In the genomic region with DNA sequence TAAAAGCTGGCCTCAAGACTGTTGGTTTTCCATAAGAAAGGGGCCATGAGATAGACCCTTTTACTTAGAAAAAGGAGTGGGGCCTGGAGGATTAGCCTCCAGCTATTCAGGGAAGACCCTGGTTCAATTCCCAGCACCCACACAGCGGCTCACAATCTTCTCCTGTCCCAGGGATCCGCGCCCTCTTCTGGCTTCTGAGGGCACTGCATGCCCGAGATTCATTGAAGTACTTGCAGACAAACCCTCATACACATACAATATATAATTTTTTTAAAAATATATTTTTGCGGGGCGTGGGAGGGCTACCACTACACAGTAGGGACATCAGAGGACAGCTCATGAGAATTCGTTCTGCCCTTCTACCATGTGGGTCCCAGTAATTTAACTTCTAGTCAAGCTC, we compare ENCODE assay signal across 9 mouse cellular contexts. TPM values are rescaled to one million over a fixed set of nuclear protein-coding genes. Genes with fewer than 3 reads are reported as not detected.
DNase-seq lines count a peak whose midpoint lies in the region; ATAC-seq and TF ChIP-seq lines count a peak whose summit lies in the region.
"Had no signal": no experiment of that assay in that cellular context is flagged by ENCODE, and none has a peak within 500 bp of the region (broad histone marks: within the 10 kb centered on the region; RNA-seq: fewer than 3 reads in every experiment).

No protein-coding gene starts in this region.

- H3K9ac ChIP-seq in forebrain, postnatal 0 days, result no peak overlapping the region
- H3K9ac ChIP-seq in forebrain, embryonic 13.5 days, result no peak overlapping the region
- H3K9ac ChIP-seq in neural tube, embryonic 15.5 days (replicated peaks), result no peak overlapping the region
- H3K9ac ChIP-seq in embryonic facial prominence, embryonic 15.5 days, result no peak overlapping the region
- H3K9ac ChIP-seq: hindbrain, embryonic 15.5 days had no signal

- DNase-seq in forebrain, postnatal 0 days, result peak; percentile 61
- DNase-seq in neural tube, embryonic 10.5 days (ENCODE audit: extremely low spot score, low spot score), result peak; percentile 43
- peak; percentile 29 for DNase-seq in spleen, adult 12 weeks (ENCODE audit: low spot score)
- DNase-seq in adipocyte (ENCODE audit: low spot score) (no peak), MN1 (ENCODE audit: low spot score) (no peak)

- WGBS in forebrain, postnatal 0 days, result 41% methylated on average over 7 of the region's 7 CpGs
- WGBS in forebrain, embryonic 13.5 days, result 39% methylated on average over 7 of the region's 7 CpGs
- 46% methylated on average over 7 of the region's 7 CpGs for WGBS in neural tube, embryonic 15.5 days
- WGBS in embryonic facial prominence, embryonic 15.5 days, result 35% methylated on average over 7 of the region's 7 CpGs

- H3K4me3 ChIP-seq in forebrain, postnatal 0 days (ENCODE audit: low read depth, low read length), result no peak overlapping the region
- H3K4me3 ChIP-seq in forebrain, embryonic 13.5 days, result no peak overlapping the region
- H3K4me3 ChIP-seq in neural tube, embryonic 15.5 days (replicated peaks), result no peak overlapping the region
- 0 out of 2 replicates have a peak overlapping the region, but pooled peaks have one; percentile 36 for H3K4me3 ChIP-seq in embryonic facial prominence, embryonic 15.5 days (replicated peaks)
- H3K4me3 ChIP-seq: hindbrain, embryonic 15.5 days had no signal

- no peak overlapping the region for H3K4me2 ChIP-seq in forebrain, postnatal 0 days (ENCODE audit: low read depth)
- no peak overlapping the region for H3K4me2 ChIP-seq in forebrain, embryonic 13.5 days
- no peak overlapping the region for H3K4me2 ChIP-seq in neural tube, embryonic 15.5 days
- no peak overlapping the region for H3K4me2 ChIP-seq in embryonic facial prominence, embryonic 15.5 days (replicated peaks)
- H3K4me2 ChIP-seq: hindbrain, embryonic 15.5 days had no signal

- H3K27me3 ChIP-seq in forebrain, postnatal 0 days (ENCODE audit: insufficient read depth, low read length), result no peaks in the 10 kb centered on the region
- peaks cover 9% of the 10 kb centered on the region; the same call in 1 of the 2 replicates for H3K27me3 ChIP-seq in forebrain, embryonic 13.5 days
- H3K27me3 ChIP-seq in neural tube, embryonic 15.5 days (replicated peaks), result no peaks in the 10 kb centered on the region
- peaks cover 29% of the 10 kb centered on the region for H3K27me3 ChIP-seq in embryonic facial prominence, embryonic 15.5 days
- H3K27me3 ChIP-seq: hindbrain, embryonic 15.5 days had no signal

- peaks cover 7% of the 10 kb centered on the region; the same call in 1 of the 2 replicates for H3K4me1 ChIP-seq in forebrain, postnatal 0 days (ENCODE audit: insufficient read depth)
- H3K4me1 ChIP-seq in forebrain, embryonic 13.5 days, result peaks cover 32% of the 10 kb centered on the region
- peaks cover 30% of the 10 kb centered on the region for H3K4me1 ChIP-seq in neural tube, embryonic 15.5 days
- peaks cover 37% of the 10 kb centered on the region for H3K4me1 ChIP-seq in embryonic facial prominence, embryonic 15.5 days

- no peaks in the 10 kb centered on the region for H3K9me3 ChIP-seq in forebrain, postnatal 0 days (ENCODE audit: low read length)
- H3K9me3 ChIP-seq in forebrain, embryonic 13.5 days (replicated peaks), result no peaks in the 10 kb centered on the region
- no peaks in the 10 kb centered on the region for H3K9me3 ChIP-seq in neural tube, embryonic 15.5 days (replicated peaks)
- H3K9me3 ChIP-seq in embryonic facial prominence, embryonic 15.5 days (replicated peaks), result no peaks in the 10 kb centered on the region
- H3K9me3 ChIP-seq: hindbrain, embryonic 15.5 days had no signal

- peaks cover 43% of the 10 kb centered on the region for H3K36me3 ChIP-seq in forebrain, postnatal 0 days (ENCODE audit: insufficient read depth)
- peaks cover 61% of the 10 kb centered on the region for H3K36me3 ChIP-seq in forebrain, embryonic 13.5 days (ENCODE audit: poor library complexity, severe bottlenecking)
- peaks cover 34% of the 10 kb centered on the region for H3K36me3 ChIP-seq in neural tube, embryonic 15.5 days
- no peaks in the 10 kb centered on the region for H3K36me3 ChIP-seq in embryonic facial prominence, embryonic 15.5 days

- TF ChIP-seq CTCF in forebrain, postnatal 0 days (IDR thresholded peaks at IDR 0.05; ENCODE audit: low read depth), result peak; percentile 59

- no peak for ATAC-seq in forebrain, postnatal 0 days
- no peak for ATAC-seq in forebrain, embryonic 13.5 days
- ATAC-seq in neural tube, embryonic 15.5 days (ENCODE audit: low FRiP score), result no peak
- ATAC-seq in embryonic facial prominence, embryonic 15.5 days (ENCODE audit: insufficient number of reproducible peaks, low FRiP score, low TSS enrichment, low read depth), result no peak

- no peak overlapping the region for H3K27ac ChIP-seq in forebrain, postnatal 0 days (ENCODE audit: low read depth, low read length)
- H3K27ac ChIP-seq in forebrain, embryonic 13.5 days, result no peak overlapping the region
- H3K27ac ChIP-seq in neural tube, embryonic 15.5 days (replicated peaks), result no peak overlapping the region
- H3K27ac ChIP-seq in embryonic facial prominence, embryonic 15.5 days (replicated peaks), result no peak overlapping the region
- H3K27ac ChIP-seq: hindbrain, embryonic 15.5 days had no signal

RNA-seq across cellular contexts. Expression of a gene that starts 5.9 kb away (rescaled TPM):
- 196 and 242 TPM in 2 replicates for total RNA-seq in forebrain, postnatal 0 days (2014; rRNA removed)
- polyA plus RNA-seq in forebrain, postnatal 0 days (2015; fragmentation: Nextera tagmentation; extraction: Ambion mirVana), result 258 and 279 TPM in 2 replicates
- 214 and 220 TPM in 2 replicates for polyA plus RNA-seq in forebrain, embryonic 13.5 days (2015; fragmentation: Nextera tagmentation; extraction: Ambion mirVana)
- 215 and 282 TPM in 2 replicates for polyA plus RNA-seq in neural tube, embryonic 15.5 days (2015; fragmentation: Nextera tagmentation; extraction: Ambion mirVana)
- polyA plus RNA-seq in embryonic facial prominence, embryonic 15.5 days (2015; fragmentation: Nextera tagmentation; extraction: Ambion mirVana), result 65.9 and 69.2 TPM in 2 replicates

RNA-seq across cellular contexts. Expression of a gene that starts 11.3 kb away (rescaled TPM):
- not detected in 2 replicates for total RNA-seq in forebrain, postnatal 0 days (2014; rRNA removed)
- 0.13 and 0.31 TPM in 2 replicates for polyA plus RNA-seq in forebrain, postnatal 0 days (2015; fragmentation: Nextera tagmentation; extraction: Ambion mirVana)
- 0.97 and 1.1 TPM in 2 replicates for polyA plus RNA-seq in forebrain, embryonic 13.5 days (2015; fragmentation: Nextera tagmentation; extraction: Ambion mirVana)
- 0.98 and 1.2 TPM in 2 replicates for polyA plus RNA-seq in neural tube, embryonic 15.5 days (2015; fragmentation: Nextera tagmentation; extraction: Ambion mirVana)
- polyA plus RNA-seq in embryonic facial prominence, embryonic 15.5 days (2015; fragmentation: Nextera tagmentation; extraction: Ambion mirVana), result 0.62 and 0.72 TPM in 2 replicates

RNA-seq across cellular contexts. Expression of a gene that starts 19.1 kb away (rescaled TPM):
- total RNA-seq in forebrain, postnatal 0 days (2014; rRNA removed), result 412 and 434 TPM in 2 replicates
- 102 and 107 TPM in 2 replicates for polyA plus RNA-seq in forebrain, postnatal 0 days (2015; fragmentation: Nextera tagmentation; extraction: Ambion mirVana)
- polyA plus RNA-seq in forebrain, embryonic 13.5 days (2015; fragmentation: Nextera tagmentation; extraction: Ambion mirVana), result 45.8 and 47.0 TPM in 2 replicates
- 67.2 and 90.6 TPM in 2 replicates for polyA plus RNA-seq in neural tube, embryonic 15.5 days (2015; fragmentation: Nextera tagmentation; extraction: Ambion mirVana)
- polyA plus RNA-seq in embryonic facial prominence, embryonic 15.5 days (2015; fragmentation: Nextera tagmentation; extraction: Ambion mirVana), result 7.5 and 8.0 TPM in 2 replicates

RNA-seq across cellular contexts. Expression of a gene that starts 29.6 kb away (rescaled TPM):
- total RNA-seq in forebrain, postnatal 0 days (2014; rRNA removed), result 103 and 119 TPM in 2 replicates
- 20.8 and 26.8 TPM in 2 replicates for polyA plus RNA-seq in forebrain, postnatal 0 days (2015; fragmentation: Nextera tagmentation; extraction: Ambion mirVana)
- polyA plus RNA-seq in forebrain, embryonic 13.5 days (2015; fragmentation: Nextera tagmentation; extraction: Ambion mirVana), result 15.1 and 17.4 TPM in 2 replicates
- polyA plus RNA-seq in neural tube, embryonic 15.5 days (2015; fragmentation: Nextera tagmentation; extraction: Ambion mirVana), result 18.8 and 21.1 TPM in 2 replicates
- polyA plus RNA-seq in embryonic facial prominence, embryonic 15.5 days (2015; fragmentation: Nextera tagmentation; extraction: Ambion mirVana), result 11.2 and 11.4 TPM in 2 replicates

RNA-seq across cellular contexts. Expression of a gene that starts 38.6 kb away (rescaled TPM):
- total RNA-seq in forebrain, postnatal 0 days (2014; rRNA removed), result 0.85 and 1.3 TPM in 2 replicates
- polyA plus RNA-seq in forebrain, postnatal 0 days (2015; fragmentation: Nextera tagmentation; extraction: Ambion mirVana), result 1.2 and 1.3 TPM in 2 replicates
- polyA plus RNA-seq in forebrain, embryonic 13.5 days (2015; fragmentation: Nextera tagmentation; extraction: Ambion mirVana), result 1.3 TPM in 2 replicates
- 1.7 and 4.6 TPM in 2 replicates for polyA plus RNA-seq in neural tube, embryonic 15.5 days (2015; fragmentation: Nextera tagmentation; extraction: Ambion mirVana)
- 8.8 and 12.6 TPM in 2 replicates for polyA plus RNA-seq in embryonic facial prominence, embryonic 15.5 days (2015; fragmentation: Nextera tagmentation; extraction: Ambion mirVana)

Comparison
In these comparisons a context has a peak if more than half of its experiments do, and no peak if none do; other contexts are left out.
1. DNase-seq: peak in forebrain, postnatal 0 days (single experiment), neural tube, embryonic 10.5 days (single experiment) and spleen, adult 12 weeks (single experiment); none in adipocyte (single experiment) and MN1 (single experiment).